Mouse (Mus musculus): ENCODE results near the gene Sumo1. TPM values are rescaled to one million over a fixed set of nuclear protein-coding genes. Genes with fewer than 3 reads are reported as not detected.

Sumo1 gene
- total and polyA plus RNA-seq, 3 experiments = 129 to 131 TPM; not detected in 1

- TF ChIP-seq NELFE (IDR thresholded peaks at IDR 0.05; ENCODE audit: low read depth, low read length) = no peak
- no peak for TF ChIP-seq CHD1 (IDR thresholded peaks at IDR 0.05; ENCODE audit: low read depth, low read length)
- TF ChIP-seq ZNF384 (IDR thresholded peaks at IDR 0.05; ENCODE audit: low read depth, low read length) = no peak
- TF ChIP-seq HCFC1 (IDR thresholded peaks at IDR 0.05; ENCODE audit: low read depth, low read length) = no peak
- no peak for TF ChIP-seq ELF1 (IDR thresholded peaks at IDR 0.05; ENCODE audit: low read depth, low read length)
- peak; percentile 52 to 58 (median 54); a peak in 5 of 6 replicates for TF ChIP-seq CTCF (IDR thresholded peaks at IDR 0.05 in 2 of 3, conservative IDR thresholded peaks at IDR 0.05 in 1 of 3; ENCODE audit: control insufficient read depth in 1 of 3, insufficient read depth in 1 of 3, low read depth in 2 of 3, low read length in 3 of 3, poor library complexity in 1 of 3, severe bottlenecking in 1 of 3)
- TF ChIP-seq RAD21 (IDR thresholded peaks at IDR 0.05; ENCODE audit: low read depth, low read length) = 0 out of 2 replicates have a peak, but pooled peaks have one; percentile 1
- no peak for TF ChIP-seq SIN3A (IDR thresholded peaks at IDR 0.05; ENCODE audit: low read length)
- Histone ChIP-seq H3K4me3 (ENCODE audit: control insufficient read depth in 1 of 2, insufficient read depth in 1 of 2, low read depth in 2 of 2, low read length in 2 of 2) (no peak overlapping the region), H3K27ac (ENCODE audit: control insufficient read depth, low read depth, low read length) (no peak overlapping the region), H3K36me3 (ENCODE audit: control insufficient read depth in 1 of 2, insufficient read depth in 2 of 2, low read length in 2 of 2) (no peaks in the 10 kb centered on the region), H3K9ac (ENCODE audit: control insufficient read depth, low read depth, low read length, poor library complexity, severe bottlenecking) (no peak overlapping the region), H3K27me3 (ENCODE audit: control insufficient read depth in 1 of 2, insufficient read depth in 2 of 2, low read length in 2 of 2) (no peaks in the 10 kb centered on the region), H3K9me3 (replicated peaks; ENCODE audit: insufficient read depth, low read length) (no peaks in the 10 kb centered on the region), H3K79me2 (ENCODE audit: control insufficient read depth, insufficient read depth, low read length, poor library complexity) (no peaks in the 10 kb centered on the region), H3K4me1 (ENCODE audit: control insufficient read depth in 1 of 2, insufficient read depth in 2 of 2, low read length in 2 of 2) (0 out of 4 replicates have a peak, but pooled peaks cover 0 to 2% of the 10 kb centered on the region in 2 experiments)
- DNase-seq (ENCODE audit: low read depth, low spot score) = peak; percentile 27
Observed at GRCm38 (mm10) chr1:59609458-59609857, 61.2 kb downstream of the Sumo1 start.

- H3K36me3 ChIP-seq (ENCODE audit: control insufficient read depth in 1 of 2, insufficient read depth in 2 of 2, low read length in 2 of 2) = no peaks in the 10 kb centered on the region
- no peaks in the 10 kb centered on the region for H3K79me2 ChIP-seq (ENCODE audit: control insufficient read depth, insufficient read depth, low read length, poor library complexity)
- no peaks in the 10 kb centered on the region for H3K9me3 ChIP-seq (replicated peaks; ENCODE audit: insufficient read depth, low read length)
- TF ChIP-seq CTCF (IDR thresholded peaks at IDR 0.05 in 2 of 3, conservative IDR thresholded peaks at IDR 0.05 in 1 of 3; ENCODE audit: control insufficient read depth in 1 of 3, insufficient read depth in 1 of 3, low read depth in 2 of 3, low read length in 3 of 3, poor library complexity in 1 of 3, severe bottlenecking in 1 of 3) (peak in 2 of 3 experiments; percentile 22 to 47; a peak in 3 of 6 replicates), CHD2 (IDR thresholded peaks at IDR 0.05; ENCODE audit: low read length) (no peak), MAX (IDR thresholded peaks at IDR 0.05; ENCODE audit: low read length) (peak; percentile 72), MYC (IDR thresholded peaks at IDR 0.05; ENCODE audit: low read depth, low read length) (0 out of 2 replicates have a peak, but pooled peaks have one; percentile 33), MXI1 (IDR thresholded peaks at IDR 0.05; ENCODE audit: low read depth, low read length) (0 out of 2 replicates have a peak, but pooled peaks have one; percentile 9), MAZ (IDR thresholded peaks at IDR 0.05; ENCODE audit: low read depth, low read length) (no peak), SMC3 (IDR thresholded peaks at IDR 0.05; ENCODE audit: low read depth, low read length) (peak; percentile 29; the same call in 1 of the 2 replicates), USF1 (IDR thresholded peaks at IDR 0.05; ENCODE audit: low read depth, low read length) (peak; percentile 80), MAFK (IDR thresholded peaks at IDR 0.05; ENCODE audit: borderline replicate concordance, low read depth, low read length) (no peak), TAL1 (IDR thresholded peaks at IDR 0.05; ENCODE audit: low read length) (no peak), GABPA (IDR thresholded peaks at IDR 0.05; ENCODE audit: low read depth, low read length) (no peak)
- peak; percentile 63 for DNase-seq (ENCODE audit: low read depth, low spot score)
- H3K4me3 ChIP-seq (ENCODE audit: control insufficient read depth in 1 of 2, insufficient read depth in 1 of 2, low read depth in 2 of 2, low read length in 2 of 2) = no peak overlapping the region
- H3K27me3 ChIP-seq (ENCODE audit: control insufficient read depth in 1 of 2, insufficient read depth in 2 of 2, low read length in 2 of 2) = no peaks in the 10 kb centered on the region
- no peak overlapping the region for H3K27ac ChIP-seq (ENCODE audit: control insufficient read depth, low read depth, low read length)
- no peak overlapping the region for H3K9ac ChIP-seq (ENCODE audit: control insufficient read depth, low read depth, low read length, poor library complexity, severe bottlenecking)
- H3K4me1 ChIP-seq (ENCODE audit: control insufficient read depth in 1 of 2, insufficient read depth in 2 of 2, low read length in 2 of 2) = 0 out of 4 replicates have a peak, but pooled peaks cover 0 to 2% of the 10 kb centered on the region in 2 experiments
Observed at GRCm38 (mm10) chr1:59608920-59609319, 61.7 kb downstream of the Sumo1 start.
